Mouse (Mus musculus) mouse embryonic stem cell (cell line): Measurements from ENCODE around the gene Scg5.

Experiments
- in situ Hi-C, 2 experiments: fragments of 300-500 bp; cut with MboI; formaldehyde crosslinking; loops; 1 replicate in 1 of 2; 3 replicates in 1 of 2; pipeline ENCODE4 v1.14.3; 2019 to 2020; ENCODE audit warnings: low sequenced_read_pairs in 2 of 2, low pct_unique_long_range_greater_than_20kb in 1 of 2, mixed read lengths in 1 of 2; ENCODE audit not compliant: unreplicated experiment in 1 of 2

Scg5 gene

DNA sequence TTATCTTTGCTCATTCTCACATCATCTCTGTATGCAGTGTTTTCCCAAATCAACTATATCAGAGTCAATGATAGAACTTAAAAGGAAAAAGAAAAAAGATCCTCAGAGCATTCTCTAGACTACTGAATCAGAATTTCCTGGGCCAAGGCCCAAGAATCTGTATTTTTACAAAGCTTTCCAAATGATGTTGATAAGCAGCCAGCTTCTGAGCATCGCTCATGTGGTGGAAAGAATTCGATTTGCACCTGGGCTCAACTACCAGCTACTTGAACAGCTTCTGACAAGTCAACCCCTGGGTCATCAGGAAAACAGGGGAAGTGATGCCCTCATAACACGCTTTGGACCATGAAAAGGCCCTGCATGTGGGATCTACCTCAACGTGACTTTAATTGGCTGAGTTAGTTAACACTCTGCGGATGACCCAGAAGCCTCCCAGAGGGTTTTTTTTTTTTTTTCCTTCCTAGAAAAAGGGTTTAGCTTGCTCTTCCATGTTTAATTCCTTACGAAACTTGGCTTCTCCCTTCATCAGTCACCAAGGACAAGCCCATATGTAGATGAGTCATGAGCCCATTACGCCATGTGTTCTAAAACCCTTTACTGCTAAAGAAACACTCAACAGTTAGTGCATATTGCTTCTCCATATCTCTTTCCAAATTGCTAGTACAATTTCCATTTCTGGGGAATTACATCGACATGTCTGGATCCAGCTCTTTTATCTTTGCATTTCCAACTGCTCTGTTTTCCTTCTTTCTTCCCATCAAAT lies 60.2 kb downstream of the Scg5 start:
- in situ Hi-C loops, result no loop called here

DNA sequence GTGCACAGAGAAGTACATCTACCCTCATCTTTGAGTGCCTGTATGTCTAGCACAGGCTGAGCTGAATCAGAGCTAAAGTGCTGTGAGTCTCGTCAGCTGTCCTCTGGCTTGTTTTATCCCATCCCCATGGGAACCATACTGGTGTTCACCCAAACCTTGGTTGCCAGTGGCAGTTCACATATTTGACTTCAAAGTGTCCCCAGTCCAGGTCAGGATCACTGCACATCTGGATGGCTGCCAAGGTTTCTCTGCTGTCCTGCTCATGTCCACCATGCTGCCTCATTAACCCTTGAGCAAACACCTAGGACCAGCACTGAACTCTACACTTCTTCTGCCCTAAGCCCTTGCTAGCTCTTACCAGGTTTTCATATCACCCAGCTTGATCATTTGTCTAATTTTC lies 63.0 kb downstream of the Scg5 start:
- in situ Hi-C loops, result no loop called here

DNA sequence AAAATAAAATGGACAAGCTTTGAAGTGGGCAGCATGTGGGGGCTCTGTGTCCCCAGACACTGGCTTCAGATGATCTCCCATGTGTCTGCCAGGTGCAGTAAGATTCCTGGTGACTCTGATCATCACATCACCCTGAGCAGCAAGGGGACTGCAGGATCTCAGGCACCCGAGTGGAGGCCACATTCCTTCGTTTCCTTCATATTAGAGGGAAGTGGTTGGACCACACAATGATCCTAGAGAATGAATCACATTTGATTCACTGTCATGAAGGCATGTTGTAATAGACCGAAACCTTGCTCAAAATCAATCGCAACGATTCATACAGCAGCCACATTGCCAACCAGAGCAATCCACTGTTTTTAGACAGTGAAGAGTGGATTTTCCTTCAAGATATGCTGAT lies 64.0 kb downstream of the Scg5 start:
- in situ Hi-C loops, result no loop called here

GRCm38 (mm10) chr2:113758311-113759161 lies 70.4 kb downstream of the Scg5 start, which contains the start of gene Grem1:
TSS of gene Grem1 (minus strand) at chr2:113758646.
- in situ Hi-C loops, result no loop called here

DNA sequence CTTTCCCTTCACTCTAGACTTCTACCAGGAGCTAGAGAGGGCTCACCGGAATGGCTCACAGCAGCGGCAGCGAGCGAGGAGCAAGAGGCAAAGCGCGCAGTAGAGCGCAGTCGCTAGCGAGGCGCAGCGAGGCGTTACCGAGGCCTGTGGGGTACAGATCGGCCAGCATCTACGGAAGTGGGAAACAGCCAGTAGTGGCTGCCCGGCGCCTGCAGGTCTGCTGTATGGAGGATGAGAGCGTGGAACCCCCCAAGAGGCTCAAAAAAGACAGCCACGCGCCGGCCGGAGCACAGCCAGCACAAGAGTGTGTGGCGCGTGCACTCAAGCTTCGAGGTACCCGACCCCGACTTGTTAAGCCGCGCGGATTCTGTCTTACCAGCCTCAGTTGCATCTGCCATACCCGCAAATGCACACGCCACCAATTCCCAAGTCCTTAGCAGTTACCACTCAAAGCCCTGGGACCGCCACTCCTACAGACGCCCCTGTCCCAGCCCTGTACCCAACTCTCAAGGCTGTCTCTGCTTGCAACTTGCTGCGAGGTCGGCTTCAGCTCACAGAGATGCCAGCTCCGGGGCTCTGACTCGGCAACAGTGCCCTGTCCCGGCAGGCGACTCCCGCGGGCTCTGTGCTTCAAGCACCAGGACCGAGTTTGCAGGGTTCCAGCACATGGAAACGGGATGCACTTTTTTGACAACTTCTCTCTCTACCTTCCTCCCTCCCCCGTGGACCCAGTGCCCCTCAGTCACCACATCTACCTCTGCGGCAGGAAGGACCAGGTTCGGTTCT lies 71.2 kb downstream of the Scg5 start:
- in situ Hi-C loops, result no loop called here

GRCm38 (mm10) chr2:113756924-113757524 lies 71.9 kb downstream of the Scg5 start:
- in situ Hi-C loops, result no loop called here

GRCm38 (mm10) chr2:113749721-113750120 lies 79.2 kb downstream of the Scg5 start:
- in situ Hi-C loops, result no loop called here

GRCm38 (mm10) chr2:113749309-113749708 lies 79.6 kb downstream of the Scg5 start:
- in situ Hi-C loops, result no loop called here

DNA sequence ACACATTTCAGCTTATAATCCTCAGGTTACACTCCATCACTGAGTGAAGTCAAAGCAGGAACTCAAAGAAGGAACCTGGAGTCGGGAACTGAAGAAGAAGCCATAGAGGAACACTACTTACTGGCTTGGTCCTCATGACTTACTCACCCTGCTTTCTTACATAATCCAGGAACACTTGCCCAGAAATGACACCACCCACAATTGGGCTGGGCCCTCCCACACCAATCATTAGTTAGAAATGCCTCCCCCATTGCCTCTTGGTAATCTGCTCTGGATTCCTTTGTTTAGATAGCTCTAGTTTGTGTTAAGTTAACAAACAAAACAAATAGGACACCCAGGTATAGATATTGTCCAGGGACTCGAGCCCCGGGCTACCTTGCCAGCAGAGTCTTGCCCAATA lies 100.3 kb downstream of the Scg5 start:
- in situ Hi-C loops, result no loop called here
